In the genomic region with DNA sequence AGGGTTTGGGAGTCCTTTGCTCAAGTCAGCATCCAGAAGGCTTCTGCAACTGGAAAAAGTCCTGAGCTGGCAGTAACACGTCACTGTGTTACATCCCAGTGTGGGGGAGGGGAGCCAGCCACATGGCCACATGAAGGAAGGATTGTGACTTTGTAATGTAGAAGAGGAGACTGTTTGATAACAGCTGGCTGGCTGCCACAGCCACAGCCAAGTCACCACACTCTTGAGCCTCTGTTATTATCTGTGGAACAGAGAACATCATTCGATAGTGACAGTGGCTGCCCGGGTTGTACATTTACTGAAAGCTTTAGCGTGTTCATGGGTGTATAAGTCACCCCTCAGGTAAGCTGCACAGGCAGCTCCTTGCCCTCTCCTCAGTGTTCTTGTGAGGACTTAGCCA, we compare ENCODE assay signal across 9 mouse cellular contexts. TPM values are rescaled to one million over a fixed set of nuclear protein-coding genes. Genes with fewer than 3 reads are reported as not detected.
DNase-seq lines count a peak whose midpoint lies in the region; ATAC-seq lines count a peak whose summit lies in the region.
"Had no signal": no experiment of that assay in that cellular context is flagged by ENCODE, and none has a peak within 500 bp of the region (broad histone marks: within the 10 kb centered on the region; RNA-seq: fewer than 3 reads in every experiment).

No protein-coding gene starts in this region.

- H3K9ac ChIP-seq in forebrain, embryonic 16.5 days (replicated peaks; ENCODE audit: low read depth, low read length) = no peak overlapping the region
- no peak overlapping the region for H3K9ac ChIP-seq in heart, embryonic 12.5 days

- peaks cover 81% of the 10 kb centered on the region for H3K4me1 ChIP-seq in forebrain, embryonic 16.5 days (replicated peaks; ENCODE audit: control insufficient read depth, insufficient read depth, low read length)
- H3K4me1 ChIP-seq in forebrain, embryonic 10.5 days = peaks cover 14% of the 10 kb centered on the region
- peaks cover 46% of the 10 kb centered on the region for H3K4me1 ChIP-seq in heart, embryonic 12.5 days (replicated peaks)

- ATAC-seq in forebrain, embryonic 16.5 days = no peak
- ATAC-seq in heart, embryonic 12.5 days (ENCODE audit: insufficient number of reproducible peaks, low FRiP score) = no peak
- ATAC-seq in megakaryocyte progenitor cell, adult 5-6 weeks (replicated peaks; ENCODE audit: poor library complexity) = peak; percentile 51
- ATAC-seq in monocyte, adult 5-6 weeks (replicated peaks; ENCODE audit: insufficient number of reproducible peaks, low FRiP score, low TSS enrichment, poor library complexity, severe bottlenecking) = no peak

- no peaks in the 10 kb centered on the region for H3K27me3 ChIP-seq in forebrain, embryonic 16.5 days (replicated peaks; ENCODE audit: control insufficient read depth, insufficient read depth, low read length)
- no peaks in the 10 kb centered on the region for H3K27me3 ChIP-seq in forebrain, embryonic 10.5 days (ENCODE audit: poor library complexity, severe bottlenecking)
- 0 out of 2 replicates have a peak, but pooled peaks cover 2% of the 10 kb centered on the region for H3K27me3 ChIP-seq in heart, embryonic 12.5 days (replicated peaks)

- no peaks in the 10 kb centered on the region for H3K9me3 ChIP-seq in forebrain, embryonic 16.5 days (ENCODE audit: control insufficient read depth, low read length)
- no peaks in the 10 kb centered on the region for H3K9me3 ChIP-seq in forebrain, embryonic 10.5 days
- no peaks in the 10 kb centered on the region for H3K9me3 ChIP-seq in heart, embryonic 12.5 days (replicated peaks)

- H3K4me3 ChIP-seq in forebrain, embryonic 16.5 days (replicated peaks; ENCODE audit: low read length) = no peak overlapping the region
- no peak overlapping the region for H3K4me3 ChIP-seq in forebrain, embryonic 10.5 days
- no peak overlapping the region for H3K4me3 ChIP-seq in heart, embryonic 12.5 days
- H3K4me3 ChIP-seq: erythroblast, embryonic 14.5 days had no signal

- peak overlapping the region; percentile 22; the same call in 1 of the 2 replicates for H3K4me2 ChIP-seq in forebrain, embryonic 16.5 days (ENCODE audit: low read length)
- H3K4me2 ChIP-seq in heart, embryonic 12.5 days = no peak overlapping the region

- H3K36me3 ChIP-seq in forebrain, embryonic 16.5 days (ENCODE audit: control insufficient read depth, insufficient read depth) = 0 out of 2 replicates have a peak, but pooled peaks cover 1% of the 10 kb centered on the region
- H3K36me3 ChIP-seq in forebrain, embryonic 10.5 days (replicated peaks) = peaks cover 94% of the 10 kb centered on the region
- H3K36me3 ChIP-seq in heart, embryonic 12.5 days = peaks cover 4% of the 10 kb centered on the region

- DNase-seq in forebrain, embryonic 10.5 days (ENCODE audit: extremely low spot score, low spot score) = no peak
- peak; percentile 31 for DNase-seq in ovary, postnatal 36 days (ENCODE audit: low spot score)
- no peak for DNase-seq in ovary, postnatal 10 days (ENCODE audit: low spot score)
- DNase-seq in ovary, postnatal 14 days (ENCODE audit: low spot score) = no peak

- H3K27ac ChIP-seq in forebrain, embryonic 16.5 days (ENCODE audit: low read length) = 0 out of 2 replicates have a peak overlapping the region, but pooled peaks have one; percentile 37
- H3K27ac ChIP-seq in forebrain, embryonic 10.5 days = no peak overlapping the region
- H3K27ac ChIP-seq in heart, embryonic 12.5 days (ENCODE audit: poor library complexity, severe bottlenecking) = peak overlapping the region; percentile 45; the same call in 1 of the 2 replicates

- WGBS in forebrain, embryonic 16.5 days = 63% methylated on average over 4 of the region's 4 CpGs
- 86% methylated on average over 4 of the region's 4 CpGs for WGBS in forebrain, embryonic 10.5 days
- WGBS in heart, embryonic 12.5 days = 32% methylated on average over 4 of the region's 4 CpGs

RNA-seq across cellular contexts. Expression of gene Sbk1, which starts 12.4 kb away (rescaled TPM):
- polyA plus RNA-seq in forebrain, embryonic 16.5 days (2015; fragmentation: Nextera tagmentation; extraction: Ambion mirVana) = 295 and 323 TPM in 2 replicates
- 79.1 and 83.0 TPM in 2 replicates for polyA plus RNA-seq in forebrain, embryonic 10.5 days (2016; fragmentation: Nextera tagmentation; extraction: Ambion mirVana)
- polyA plus RNA-seq in heart, embryonic 12.5 days (2016; fragmentation: Nextera tagmentation; extraction: Ambion mirVana) = 24.0 and 24.5 TPM in 2 replicates
- total RNA-seq in megakaryocyte progenitor cell, adult 5-6 weeks (2015) = 0.95 and 1.7 TPM in 2 replicates
- 1.5 and 2.0 TPM in 2 replicates for total RNA-seq in megakaryocyte progenitor cell, adult 5-6 weeks (2017)
- total RNA-seq in monocyte, adult 5-6 weeks (2017) = 15.4 to 20.7 TPM (median 16.7 TPM) in 3 replicates
